Mouse (Mus musculus) testis, adult 2 months (tissue): ENCODE measurements at regions not wholly inside any gene's neighbourhood (a gene's known extent, or its start where the extent isn't known, plus 50 kb on each side); places are given as distances from the start of the nearest gene placed in this dataset.

Source experiments
- CTCF ChIP-seq: fragments of 200-500 bp; IDR thresholded peaks from 2 replicates; pipeline ENCODE4 v1.5.1; 2012; ENCODE audit warnings: low read depth, mild to moderate bottlenecking, inconsistent platforms, low read length, moderate library complexity; ENCODE audit not compliant: control insufficient read depth, insufficient read depth, insufficient replicate concordance
- POLR2A ChIP-seq: fragments of 200-500 bp; IDR thresholded peaks from 2 replicates; pipeline ENCODE4 v1.6.1; 2012; ENCODE audit warnings: low read depth, mild to moderate bottlenecking, inconsistent platforms, low read length, moderate library complexity; ENCODE audit not compliant: control insufficient read depth

- TF ChIP-seq POLR2A = no peak
- TF ChIP-seq CTCF = no peak
These were observed 210.5 kb upstream of the Egln3 start for GRCm38 (mm10) chr12:54414201-54414600.
